Comparison of ENCODE assay signal across 7 mouse cellular contexts in the genomic region with DNA sequence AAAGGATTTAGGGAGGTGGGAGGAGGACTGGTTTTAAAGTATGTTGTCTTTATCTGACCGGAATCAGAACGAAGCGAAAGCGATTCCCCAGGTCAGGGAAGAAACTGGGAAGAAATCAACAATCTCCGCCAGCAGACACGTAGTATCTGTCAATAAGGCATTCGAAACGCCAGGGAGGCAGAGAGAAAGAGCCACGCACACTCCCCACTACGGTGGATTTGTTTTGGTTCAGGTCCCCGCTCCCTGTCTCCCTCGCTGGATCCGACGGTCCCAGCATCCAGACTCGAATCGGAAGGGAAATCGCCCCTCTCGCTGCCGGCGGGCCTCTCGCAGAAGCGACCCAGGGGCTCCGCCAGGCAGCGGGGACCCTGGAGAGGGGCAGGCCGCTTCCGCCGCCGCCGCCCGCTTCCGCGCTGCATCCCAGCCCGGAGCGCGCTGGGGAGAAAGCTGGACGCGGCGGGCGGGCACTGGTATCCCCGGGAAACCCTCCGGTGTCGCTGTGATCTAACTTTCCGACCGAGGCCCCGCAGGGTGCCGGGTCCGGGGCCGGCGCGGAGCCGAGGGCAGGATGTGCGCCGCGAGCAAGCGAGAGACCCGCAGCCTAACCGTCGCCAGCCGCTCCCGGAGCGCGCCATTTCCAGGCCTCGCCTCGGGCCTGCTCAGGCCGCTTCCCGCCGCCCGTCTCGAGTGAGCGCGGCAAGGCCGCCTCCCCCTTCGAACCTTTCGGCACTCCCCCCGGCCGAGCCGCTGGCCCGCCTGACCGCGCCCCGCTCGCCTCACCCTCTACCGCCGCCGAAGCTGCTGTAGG. TPM values are rescaled to one million over a fixed set of nuclear protein-coding genes. Genes with fewer than 3 reads are reported as not detected.
DNase-seq lines count a peak whose midpoint lies in the region; ATAC-seq and TF ChIP-seq lines count a peak whose summit lies in the region.

No protein-coding gene starts in this region.

- H3K36me3 ChIP-seq in lung, embryonic 14.5 days (ENCODE audit: insufficient read depth) = peaks cover 29% of the 10 kb centered on the region
- peaks cover 13% of the 10 kb centered on the region for H3K36me3 ChIP-seq in forebrain, embryonic 16.5 days (ENCODE audit: control insufficient read depth, insufficient read depth)

- H3K4me1 ChIP-seq in lung, embryonic 14.5 days (ENCODE audit: insufficient read depth) = no peaks in the 10 kb centered on the region; the same call in none of the 2 replicates
- H3K4me1 ChIP-seq in bone marrow macrophage, adult 2 months (ENCODE audit: control insufficient read depth, insufficient read depth, low read length) = peaks cover 10% of the 10 kb centered on the region
- H3K4me1 ChIP-seq in forebrain, embryonic 16.5 days (replicated peaks; ENCODE audit: control insufficient read depth, insufficient read depth, low read length) = peaks cover 14% of the 10 kb centered on the region

- H3K27ac ChIP-seq in lung, embryonic 14.5 days (ENCODE audit: low read depth) = peak overlapping the region; percentile 94
- H3K27ac ChIP-seq in bone marrow macrophage, adult 2 months (ENCODE audit: insufficient read depth, low read depth, low read length) = peak overlapping the region; percentile 79
- H3K27ac ChIP-seq in forebrain, embryonic 16.5 days (ENCODE audit: low read length) = peak overlapping the region; percentile 95

- no peak for TF ChIP-seq CTCF in lung, embryonic 14.5 days (IDR thresholded peaks at IDR 0.05; ENCODE audit: low read depth)
- no peak for TF ChIP-seq CTCF in bone marrow macrophage, adult 2 months (IDR thresholded peaks at IDR 0.05; ENCODE audit: low read depth, low read length)

- H3K9ac ChIP-seq in lung, embryonic 14.5 days = peak overlapping the region; percentile 98
- H3K9ac ChIP-seq in forebrain, embryonic 16.5 days (replicated peaks; ENCODE audit: low read depth, low read length) = peak overlapping the region; percentile 99

- TF ChIP-seq POLR2A in bone marrow macrophage, adult 2 months (IDR thresholded peaks at IDR 0.05; ENCODE audit: borderline replicate concordance, low read depth, low read length) = no peak

- no peaks in the 10 kb centered on the region for H3K27me3 ChIP-seq in lung, embryonic 14.5 days (ENCODE audit: insufficient read depth, low read length)
- H3K27me3 ChIP-seq in forebrain, embryonic 16.5 days (replicated peaks; ENCODE audit: control insufficient read depth, insufficient read depth, low read length) = no peaks in the 10 kb centered on the region

- peak overlapping the region; percentile 88 for H3K4me2 ChIP-seq in lung, embryonic 14.5 days
- peak overlapping the region; percentile 86 for H3K4me2 ChIP-seq in forebrain, embryonic 16.5 days (ENCODE audit: low read length)

- ATAC-seq in lung, embryonic 14.5 days (ENCODE audit: insufficient read depth) = peak; percentile 74
- ATAC-seq in forebrain, embryonic 16.5 days = peak; percentile 79
- ATAC-seq in megakaryocyte, adult 5-6 weeks (ENCODE audit: poor library complexity, severe bottlenecking) = peak; percentile 14

- peak overlapping the region; percentile 100 for H3K4me3 ChIP-seq in lung, embryonic 14.5 days (ENCODE audit: low read depth, low read length)
- peak overlapping the region; percentile 99 for H3K4me3 ChIP-seq in bone marrow macrophage, adult 2 months (ENCODE audit: insufficient read depth, low read length)
- peak overlapping the region; percentile 98 for H3K4me3 ChIP-seq in forebrain, embryonic 16.5 days (replicated peaks; ENCODE audit: low read length)

- peak; percentile 56 for DNase-seq in lung, embryonic 14.5 days
- DNase-seq in lung, postnatal 4 days = no peak
- no peak for DNase-seq in layer of hippocampus, adult 9-11 months
- DNase-seq in frontal cortex, postnatal 25 days (ENCODE audit: low spot score in 2 of 2) = no peak

- H3K9me3 ChIP-seq in lung, embryonic 14.5 days (ENCODE audit: low read depth, low read length) = no peaks in the 10 kb centered on the region
- no peaks in the 10 kb centered on the region for H3K9me3 ChIP-seq in forebrain, embryonic 16.5 days (ENCODE audit: control insufficient read depth, low read length)

- WGBS in lung, embryonic 14.5 days = under 1% methylated on average over 85 of the region's 85 CpGs
- WGBS in forebrain, embryonic 16.5 days = under 1% methylated on average over 85 of the region's 85 CpGs

RNA-seq across cellular contexts. Expression of a gene that starts 0.6 kb away (rescaled TPM):
- polyA plus RNA-seq in lung, embryonic 14.5 days (2014; fragmentation: Nextera tagmentation; extraction: Ambion mirVana) = 557 and 559 TPM in 2 replicates
- polyA plus RNA-seq in bone marrow macrophage, adult 2 months (2012; ENCODE audit: insufficient read depth, insufficient read length, missing spikeins) = 169 and 175 TPM in 2 replicates
- polyA plus RNA-seq in forebrain, embryonic 16.5 days (2015; fragmentation: Nextera tagmentation; extraction: Ambion mirVana) = 405 and 411 TPM in 2 replicates
- total RNA-seq in megakaryocyte, adult 5-6 weeks (2015) = 160 and 176 TPM in 2 replicates
- total RNA-seq in megakaryocyte, adult 5-6 weeks (2017) = 191 and 197 TPM in 2 replicates

RNA-seq across cellular contexts. Expression of a gene that starts 23.8 kb away (rescaled TPM):
- polyA plus RNA-seq in lung, embryonic 14.5 days (2014; fragmentation: Nextera tagmentation; extraction: Ambion mirVana) = 2.1 and 2.9 TPM in 2 replicates
- 202 and 213 TPM in 2 replicates for polyA plus RNA-seq in bone marrow macrophage, adult 2 months (2012; ENCODE audit: insufficient read depth, insufficient read length, missing spikeins)
- polyA plus RNA-seq in forebrain, embryonic 16.5 days (2015; fragmentation: Nextera tagmentation; extraction: Ambion mirVana) = 3.0 and 5.3 TPM in 2 replicates
- total RNA-seq in megakaryocyte, adult 5-6 weeks (2015) = 87.7 and 91.1 TPM in 2 replicates
- 109 and 115 TPM in 2 replicates for total RNA-seq in megakaryocyte, adult 5-6 weeks (2017)

RNA-seq across cellular contexts. Expression of a gene that starts 49.7 kb away (rescaled TPM):
- 8.2 and 10.0 TPM in 2 replicates for polyA plus RNA-seq in lung, embryonic 14.5 days (2014; fragmentation: Nextera tagmentation; extraction: Ambion mirVana)
- 9.4 and 13.1 TPM in 2 replicates for polyA plus RNA-seq in bone marrow macrophage, adult 2 months (2012; ENCODE audit: insufficient read depth, insufficient read length, missing spikeins)
- polyA plus RNA-seq in forebrain, embryonic 16.5 days (2015; fragmentation: Nextera tagmentation; extraction: Ambion mirVana) = 15.2 and 19.0 TPM in 2 replicates
- 9.5 and 11.8 TPM in 2 replicates for total RNA-seq in megakaryocyte, adult 5-6 weeks (2015)
- total RNA-seq in megakaryocyte, adult 5-6 weeks (2017) = 7.5 and 8.3 TPM in 2 replicates

RNA-seq across cellular contexts. Expression of a gene that starts 57.5 kb away (rescaled TPM):
- polyA plus RNA-seq in lung, embryonic 14.5 days (2014; fragmentation: Nextera tagmentation; extraction: Ambion mirVana) = 324 and 338 TPM in 2 replicates
- polyA plus RNA-seq in bone marrow macrophage, adult 2 months (2012; ENCODE audit: insufficient read depth, insufficient read length, missing spikeins) = 90.0 and 91.9 TPM in 2 replicates
- polyA plus RNA-seq in forebrain, embryonic 16.5 days (2015; fragmentation: Nextera tagmentation; extraction: Ambion mirVana) = 212 and 215 TPM in 2 replicates
- 161 and 172 TPM in 2 replicates for total RNA-seq in megakaryocyte, adult 5-6 weeks (2015)
- total RNA-seq in megakaryocyte, adult 5-6 weeks (2017) = 110 and 115 TPM in 2 replicates

Comparison
In these comparisons a context has a peak if more than half of its experiments do, and no peak if none do; other contexts are left out.
1. ATAC-seq: peak in every context shown above with its lines; median percentile 79 in forebrain, embryonic 16.5 days; 74 in lung, embryonic 14.5 days; 14 in megakaryocyte, adult 5-6 weeks.
2. RNA of a gene that starts 23.8 kb away (polyA plus RNA-seq): 202 to 213 TPM in bone marrow macrophage, adult 2 months; 3.0 to 5.3 TPM in forebrain, embryonic 16.5 days and 2.1 to 2.9 TPM in lung, embryonic 14.5 days; every median in the first group is over 10 times any median in the second.
3. Peak in every context shown above with its lines, with median percentiles within 50 percentile points of each other: H3K27ac ChIP-seq and H3K4me3 ChIP-seq.